Mouse (Mus musculus) ovary, postnatal 14 days (tissue): ENCODE measurements around the gene Gpd1.
A peak's percentile ranks its signal among the peaks of the same experiment; 100 is the strongest.
"Not testable (repeated sequence)": the region's sequence is repeated elsewhere in the genome, so short reads cannot be mapped to it uniquely, and the experiment has no call there.

Experiments used
- DNase-seq: peaks from one replicate; pipeline ENCODE4 v3.0.0; 2022; ENCODE audit warnings: low spot score

Gpd1 gene

DNA sequence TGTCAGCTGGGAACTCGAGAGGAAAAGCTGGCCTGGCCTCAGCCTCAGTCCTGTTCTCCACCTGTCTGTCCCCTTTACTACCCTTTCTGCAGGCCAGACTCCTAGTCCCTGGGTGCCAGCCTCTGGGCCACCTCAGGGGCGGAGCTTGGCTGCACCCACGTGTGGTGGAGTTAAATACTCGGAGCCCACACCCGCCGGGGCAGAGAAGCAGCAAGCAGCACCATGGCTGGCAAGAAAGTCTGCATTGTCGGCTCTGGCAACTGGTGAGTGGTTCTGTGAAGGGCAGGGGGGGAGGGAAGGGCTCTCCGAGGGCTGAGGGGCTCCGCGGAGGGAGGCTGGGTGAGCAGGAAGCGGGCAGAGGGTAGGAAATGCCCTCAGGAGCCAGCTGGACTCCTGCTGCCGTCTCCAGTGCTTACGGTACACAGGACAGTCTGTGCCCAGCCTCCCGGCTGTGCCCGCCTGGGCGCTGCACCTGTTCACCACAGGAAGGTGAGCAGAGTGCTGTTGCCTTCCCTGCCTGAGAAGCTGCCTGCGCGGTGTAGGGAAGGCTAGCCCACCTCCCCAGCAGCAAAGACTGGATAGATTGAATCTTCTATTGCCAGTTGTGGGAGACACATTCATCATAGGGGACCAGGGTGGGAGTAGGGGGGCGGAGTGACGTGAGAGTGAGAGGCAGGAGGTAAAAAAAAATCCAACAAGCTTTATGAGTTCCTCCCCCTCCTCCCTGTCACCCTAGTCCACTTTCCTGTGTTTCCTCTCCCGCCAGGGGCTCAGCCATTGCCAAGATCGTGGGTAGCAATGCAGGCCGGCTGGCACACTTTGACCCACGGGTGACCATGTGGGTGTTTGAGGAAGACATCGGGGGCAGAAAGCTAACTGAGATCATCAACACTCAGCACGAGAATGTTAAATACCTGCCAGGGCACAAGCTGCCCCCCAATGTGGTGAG lies at the start of gene Gpd1:
Gene Gpd1, plus strand, starts transcription at position 130 of the 949 bp plus-strand sequence.
- no peak for DNase-seq

DNA sequence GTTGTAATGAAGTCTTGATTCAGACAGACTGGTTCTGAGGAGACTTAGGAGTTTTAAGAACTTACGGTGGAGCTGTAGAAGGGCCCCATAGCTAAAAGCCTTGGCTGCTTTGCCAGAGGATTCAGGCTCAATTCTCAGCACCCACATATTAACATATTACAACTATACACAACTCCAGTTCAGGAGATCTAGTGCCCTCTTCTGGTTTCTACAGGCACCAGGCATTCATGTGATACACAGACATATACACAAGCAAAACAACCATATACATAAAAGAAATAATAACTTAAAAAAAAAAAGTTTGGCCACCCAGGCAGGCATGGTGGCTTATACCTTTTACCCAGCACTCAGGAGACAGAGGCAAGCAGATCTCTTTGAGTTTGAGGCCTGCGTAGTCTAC lies 49.8 kb upstream of the Gpd1 start:
- DNase-seq = no peak

DNA sequence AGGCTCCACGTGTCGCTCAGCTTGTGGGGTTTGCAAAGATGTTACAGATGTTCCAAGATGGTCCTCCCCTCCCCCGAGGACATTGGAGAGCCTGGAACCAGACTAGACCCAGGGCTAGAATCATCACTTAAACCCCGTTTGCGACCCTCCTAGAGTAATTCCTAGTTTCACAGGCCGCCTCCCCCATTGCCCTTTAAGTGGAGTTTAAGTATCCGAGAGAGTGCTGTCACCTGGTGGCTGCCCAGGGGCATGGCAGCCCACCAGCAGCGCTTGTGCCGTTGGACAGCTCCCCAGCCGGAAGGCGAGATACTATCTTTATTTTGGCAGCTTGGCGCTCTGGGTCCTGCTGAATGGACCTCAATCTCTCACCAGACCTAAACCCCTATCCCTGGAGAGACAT lies 48.4 kb upstream of the Gpd1 start:
- peak; percentile 71 for DNase-seq

DNA sequence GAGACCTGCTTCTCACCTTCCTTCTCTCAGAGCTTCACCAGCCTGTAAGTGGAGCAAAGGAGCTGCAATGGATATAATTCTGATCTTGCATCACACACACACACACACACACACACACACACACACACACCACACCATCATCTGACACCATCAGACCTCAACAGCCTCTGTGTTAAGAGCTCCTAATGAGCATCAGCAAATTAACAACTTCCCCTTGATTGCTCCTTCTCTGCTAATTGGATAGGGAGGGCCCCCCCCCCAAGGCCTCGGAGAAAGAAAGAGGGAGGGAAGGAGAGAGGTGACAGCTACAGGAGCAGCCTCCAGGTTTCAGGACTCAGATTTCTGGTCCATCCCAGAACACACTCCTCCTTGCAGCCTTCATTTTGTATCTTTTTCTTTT lies 47.9 kb upstream of the Gpd1 start:
- DNase-seq = no peak

DNA sequence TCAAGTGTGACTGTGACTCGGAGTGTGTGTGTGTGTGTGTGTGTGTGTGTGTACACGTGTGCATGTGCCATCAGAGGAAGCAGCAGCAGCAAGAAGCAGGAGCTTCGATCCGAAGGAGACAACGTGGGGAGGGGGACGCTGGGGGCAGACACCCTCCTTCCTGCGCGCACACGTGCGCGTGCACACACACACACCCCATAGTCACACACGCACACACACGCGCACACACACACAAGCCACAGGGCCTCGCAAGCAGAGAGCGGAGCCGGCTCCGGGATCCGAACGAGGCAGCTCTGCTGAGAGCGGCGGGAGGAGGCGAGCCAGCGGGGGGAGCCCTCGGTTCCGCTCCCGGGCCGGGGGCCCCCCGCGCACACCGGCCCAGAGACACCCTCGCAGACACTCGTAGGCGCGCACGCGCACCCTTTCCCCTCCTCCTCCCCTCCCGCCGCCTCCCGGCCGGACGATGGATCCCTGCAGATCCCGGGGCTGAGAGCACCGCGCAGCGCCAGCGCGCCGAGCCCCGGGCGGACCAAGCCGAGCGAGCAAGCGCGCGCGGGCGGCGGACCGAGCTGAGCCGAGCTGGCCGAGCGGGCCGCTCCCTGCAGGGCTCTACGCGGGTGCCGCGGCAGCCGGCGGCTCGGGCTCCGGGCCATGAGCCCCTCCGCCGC lies 47.0 kb upstream of the Gpd1 start, which contains the start of gene Asic1:
Gene Asic1, plus strand, starts transcription at position 215 of the 668 bp plus-strand sequence.
- peak; percentile 60 for DNase-seq

DNA sequence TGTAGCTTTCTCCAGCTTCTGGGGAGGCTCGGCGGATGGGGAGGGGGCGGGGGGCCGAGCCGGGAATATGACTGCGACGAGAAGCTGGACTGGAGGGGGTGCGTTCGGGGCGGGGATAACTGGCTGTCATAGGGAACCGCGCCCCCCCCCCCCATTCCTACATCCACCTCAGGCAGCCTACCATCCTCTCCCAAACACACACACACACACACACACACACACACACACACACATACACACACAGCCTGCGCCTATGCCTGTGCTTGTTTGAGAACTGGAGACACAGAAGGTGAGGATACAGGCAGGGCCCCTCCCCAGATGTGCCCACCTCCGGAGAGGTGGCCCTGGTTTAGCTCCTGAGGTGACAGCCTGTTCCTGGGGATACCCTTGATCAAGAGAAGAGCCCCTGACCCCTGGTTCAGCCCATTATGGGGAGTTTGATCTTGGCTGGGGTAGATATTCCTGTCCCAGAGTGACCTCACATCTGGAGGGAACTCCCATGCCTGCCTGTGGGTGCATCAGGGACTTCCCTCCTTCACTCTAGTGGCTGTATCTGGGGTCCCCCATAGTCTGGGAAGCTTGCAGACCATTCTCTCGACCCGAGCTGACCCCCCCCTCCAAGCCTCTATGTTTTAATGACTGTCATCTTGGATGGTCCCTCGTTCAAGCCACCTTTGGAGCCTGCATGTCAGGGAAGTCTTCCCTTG lies 46.2 kb upstream of the Gpd1 start:
- DNase-seq = no peak

DNA sequence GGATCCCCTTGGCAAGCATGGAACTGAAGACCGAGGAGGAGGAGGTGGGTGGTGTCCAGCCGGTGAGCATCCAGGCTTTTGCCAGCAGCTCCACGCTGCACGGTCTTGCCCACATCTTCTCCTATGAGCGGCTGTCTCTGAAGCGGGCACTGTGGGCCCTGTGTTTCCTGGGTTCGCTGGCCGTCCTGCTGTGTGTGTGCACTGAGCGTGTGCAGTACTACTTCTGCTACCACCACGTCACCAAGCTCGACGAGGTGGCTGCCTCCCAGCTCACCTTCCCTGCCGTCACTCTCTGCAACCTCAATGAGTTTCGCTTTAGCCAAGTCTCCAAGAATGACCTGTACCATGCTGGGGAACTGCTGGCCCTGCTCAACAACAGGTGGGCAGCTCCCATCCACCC lies 45.5 kb upstream of the Gpd1 start:
- no peak for DNase-seq

DNA sequence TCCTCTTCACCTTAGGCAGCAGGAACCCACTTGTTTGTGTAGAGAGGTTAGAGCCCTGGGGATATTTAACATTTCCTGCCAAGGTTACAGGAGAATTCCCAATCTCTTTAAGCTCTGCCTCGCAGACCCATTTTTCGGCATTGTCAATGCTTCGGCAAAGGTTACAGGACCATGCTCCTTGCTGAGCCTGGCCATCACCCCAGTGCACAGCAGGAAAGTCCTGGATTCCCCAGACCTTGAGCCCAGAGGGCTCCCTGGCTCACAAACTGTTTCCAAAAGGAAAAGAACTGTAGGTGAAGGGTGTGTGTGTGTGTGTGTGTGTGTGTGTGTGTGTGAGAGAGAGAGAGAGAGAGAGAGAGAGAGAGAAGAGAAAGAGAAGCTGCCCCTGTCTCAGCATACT lies 42.4 kb upstream of the Gpd1 start:
- DNase-seq = no peak

DNA sequence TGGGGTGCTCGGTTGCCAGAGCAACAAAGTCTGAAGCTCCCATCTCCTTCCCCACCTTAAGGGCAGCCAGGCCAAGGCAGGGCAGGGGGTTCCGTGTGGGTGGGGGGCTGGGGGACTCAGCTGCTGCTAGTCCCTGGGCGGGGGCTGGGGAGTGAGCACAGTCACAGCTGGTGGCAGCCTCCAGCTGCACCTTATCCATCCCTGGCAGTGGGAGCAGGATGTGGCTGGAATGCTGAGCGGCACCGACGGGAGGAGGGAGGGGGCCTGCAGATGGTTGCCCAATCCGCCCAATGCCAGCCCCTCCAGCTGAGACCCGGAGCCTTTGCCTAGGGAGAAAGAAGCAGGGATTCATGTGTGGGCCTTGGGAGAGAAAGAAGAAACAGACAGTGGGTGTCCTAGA lies 40.2 kb upstream of the Gpd1 start:
- no peak for DNase-seq

DNA sequence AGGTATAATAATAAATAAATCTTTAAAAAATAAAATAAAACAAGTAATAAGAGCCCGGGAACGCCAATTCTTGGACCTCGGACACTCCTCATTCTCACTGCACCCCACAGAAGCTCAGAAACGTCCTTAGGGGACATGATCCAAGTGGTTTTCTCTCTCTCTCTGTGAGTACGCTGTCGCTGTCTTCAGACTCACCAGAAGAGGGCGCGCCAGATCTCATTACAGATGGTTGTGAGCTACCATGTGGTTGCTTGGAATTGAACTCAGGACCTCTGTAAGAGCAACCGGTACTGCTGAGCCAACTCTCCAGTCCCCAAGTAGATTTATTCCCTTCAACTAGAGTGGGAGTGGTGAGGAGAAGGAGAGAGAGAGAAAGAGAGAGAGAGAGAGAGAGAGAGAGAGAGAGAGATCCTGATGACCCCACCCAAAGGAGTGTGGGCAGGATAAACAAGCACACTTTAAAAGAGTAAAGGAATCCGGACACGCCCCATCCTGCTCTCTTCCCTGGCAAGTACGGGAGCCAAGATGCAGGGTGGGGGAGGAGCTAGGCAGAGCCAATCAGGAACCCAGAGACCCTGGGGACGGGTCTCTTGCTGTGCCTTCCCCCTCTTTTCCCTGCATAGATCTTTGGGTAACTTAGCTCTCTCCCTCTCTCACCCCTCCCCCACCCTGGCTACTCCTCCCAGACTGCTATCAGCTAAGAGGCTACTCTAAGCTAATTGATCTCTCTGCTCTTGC lies 39.1 kb upstream of the Gpd1 start:
- DNase-seq = no peak

DNA sequence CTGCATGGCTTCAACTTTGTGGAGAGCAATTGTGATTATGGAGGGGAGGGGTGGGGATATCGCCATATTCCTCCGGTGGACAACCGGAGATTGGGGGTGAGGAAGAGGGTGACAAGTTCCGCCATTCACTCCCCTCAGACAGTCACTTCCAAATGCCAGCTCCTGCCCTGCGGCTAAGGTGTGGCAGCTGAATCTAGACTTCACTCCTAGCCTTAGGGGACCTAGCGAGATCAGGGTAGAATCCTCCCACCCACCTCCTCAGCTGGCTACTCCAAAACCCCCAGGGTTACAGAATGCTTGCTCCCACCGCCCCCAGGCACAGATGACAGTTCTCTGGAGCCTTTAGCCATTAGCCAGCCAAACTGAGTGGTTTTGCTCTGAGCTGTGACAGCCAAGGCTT lies 38.3 kb upstream of the Gpd1 start:
- no peak for DNase-seq

DNA sequence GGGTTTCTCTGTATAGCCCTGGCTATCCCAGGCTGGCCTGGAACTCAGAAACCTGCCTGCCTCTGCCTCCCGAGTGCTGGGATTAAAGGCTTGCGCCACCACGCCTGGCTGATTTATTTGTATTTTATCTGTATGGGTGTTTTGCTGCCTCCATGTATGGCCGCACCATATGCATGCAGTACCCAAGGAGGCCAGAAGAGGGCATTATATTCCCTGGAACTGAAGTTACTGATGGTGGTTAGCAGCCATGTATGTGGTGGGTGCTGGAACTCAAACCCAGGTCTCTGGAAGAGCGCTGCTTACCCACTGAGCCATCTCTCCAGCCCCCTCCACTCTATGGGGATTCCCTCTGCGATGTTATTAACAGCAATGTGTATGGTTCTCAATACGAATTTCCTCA lies 34.4 kb upstream of the Gpd1 start:
- DNase-seq = no peak

DNA sequence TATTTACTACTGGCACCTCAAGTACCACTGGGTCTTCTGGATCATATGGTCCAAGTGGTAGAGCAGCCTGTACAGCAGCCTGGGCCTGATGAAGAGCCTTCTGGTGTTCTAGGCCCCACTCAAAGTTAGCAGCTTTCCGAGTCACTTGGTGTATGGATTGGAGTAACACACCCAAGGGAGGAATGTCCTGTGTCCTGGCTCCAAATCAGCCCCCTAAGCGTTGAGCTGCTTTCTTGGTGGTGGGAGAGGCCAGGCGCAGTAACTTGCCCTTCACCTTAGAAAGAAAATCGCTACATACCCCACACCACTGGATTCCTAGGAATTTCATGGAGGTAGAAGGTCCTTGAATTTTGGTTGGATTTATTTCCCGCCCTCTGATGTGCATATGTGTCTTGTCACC lies 33.2 kb upstream of the Gpd1 start:
- no peak for DNase-seq

DNA sequence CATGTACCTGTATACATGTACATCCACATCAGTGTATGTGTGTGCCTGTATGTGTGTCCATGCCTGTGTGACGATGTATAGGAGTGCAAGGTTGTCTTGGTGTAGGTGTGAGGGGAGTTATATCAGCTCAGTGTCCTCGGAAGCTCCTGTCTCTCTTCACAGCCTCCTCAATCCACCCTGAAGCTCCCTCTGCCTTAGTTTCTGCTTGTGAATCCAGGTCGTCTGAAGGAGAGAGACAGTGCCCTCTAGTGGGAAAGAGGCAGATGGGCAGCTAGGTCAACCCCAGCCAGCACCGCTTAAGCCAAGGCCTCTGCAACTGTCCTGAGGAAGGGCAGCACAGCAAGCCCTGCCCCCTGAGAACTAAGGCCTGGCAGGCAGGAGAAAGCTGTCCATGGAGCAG lies 28.6 kb upstream of the Gpd1 start:
- DNase-seq = peak; percentile 46

DNA sequence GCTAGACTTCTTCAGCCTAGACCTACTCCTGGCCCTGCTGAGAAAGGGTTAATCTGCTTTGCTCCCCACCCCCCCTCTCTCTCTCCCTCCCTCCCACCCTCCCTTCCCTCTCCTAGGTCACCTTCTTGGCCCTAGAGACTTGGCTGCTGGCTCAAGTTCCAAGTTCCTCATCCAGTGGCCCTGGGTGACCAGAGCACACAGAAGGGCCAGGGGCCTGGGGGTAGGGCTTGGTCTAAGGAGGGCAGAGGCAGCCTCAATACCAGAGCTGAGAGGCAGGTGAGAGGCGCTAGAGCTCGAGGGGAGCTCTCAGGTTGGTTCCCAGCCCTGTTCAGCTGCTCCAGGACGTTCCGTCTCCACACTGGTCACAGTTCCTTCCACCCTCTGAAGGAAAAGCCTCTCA lies 26.4 kb upstream of the Gpd1 start:
- no peak for DNase-seq

DNA sequence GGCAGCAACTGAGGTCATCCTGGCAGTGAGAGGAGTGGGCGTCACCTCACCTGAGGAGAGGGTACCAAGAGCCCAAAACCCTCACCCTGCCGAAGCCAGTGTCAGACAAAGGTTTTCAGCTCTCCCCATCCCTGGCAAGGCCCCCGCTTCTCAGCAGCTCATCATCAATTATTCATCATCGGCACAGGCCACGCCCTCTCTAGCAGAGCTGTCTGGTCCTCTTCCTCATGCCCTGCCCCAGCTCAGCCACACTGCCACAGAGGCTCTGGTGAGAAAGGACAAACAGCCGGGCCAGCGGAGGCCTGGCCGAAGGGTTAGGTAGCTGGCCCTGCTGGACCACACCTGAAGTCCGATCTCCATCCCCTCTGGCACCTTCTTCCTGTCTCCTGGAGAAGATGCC lies 25.3 kb upstream of the Gpd1 start:
- DNase-seq = no peak

DNA sequence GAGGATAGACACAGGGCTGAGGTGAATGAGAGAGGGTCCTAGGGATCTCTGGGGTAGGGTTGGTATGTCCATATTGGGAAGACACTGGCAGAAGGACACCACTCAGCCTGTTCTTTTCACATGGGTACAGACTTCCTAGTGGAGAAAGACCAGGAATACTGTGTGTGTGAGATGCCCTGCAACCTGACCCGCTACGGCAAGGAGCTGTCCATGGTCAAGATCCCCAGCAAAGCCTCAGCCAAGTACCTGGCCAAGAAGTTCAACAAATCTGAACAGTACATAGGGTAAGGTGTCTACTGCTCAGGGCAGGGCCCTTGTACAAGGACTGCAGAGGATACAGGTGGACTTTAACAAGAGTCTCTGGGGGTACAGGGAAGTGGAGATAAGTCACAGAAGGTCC lies 20.0 kb upstream of the Gpd1 start:
- no peak for DNase-seq

DNA sequence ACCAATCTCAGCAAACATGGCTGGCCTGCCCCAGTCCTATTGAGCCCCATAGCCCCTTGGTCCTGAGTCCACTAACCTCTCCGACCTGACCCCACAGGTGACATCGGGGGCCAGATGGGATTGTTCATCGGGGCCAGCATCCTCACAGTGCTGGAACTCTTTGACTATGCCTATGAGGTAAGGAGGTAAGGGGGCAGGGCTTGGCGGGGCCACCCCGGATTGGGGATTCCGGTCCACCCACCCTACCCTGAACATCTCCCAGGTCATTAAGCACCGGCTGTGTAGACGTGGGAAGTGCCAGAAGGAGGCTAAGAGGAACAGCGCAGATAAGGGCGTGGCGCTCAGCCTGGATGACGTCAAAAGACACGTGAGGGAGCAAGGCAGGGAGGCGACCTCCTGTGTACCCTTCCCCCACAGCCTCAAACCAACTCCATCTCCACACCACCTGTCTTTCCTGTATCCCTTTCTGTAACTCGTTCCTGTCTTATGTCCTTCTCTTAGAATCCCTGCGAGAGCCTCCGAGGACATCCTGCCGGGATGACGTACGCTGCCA lies 18.7 kb upstream of the Gpd1 start:
- no peak for DNase-seq

DNA sequence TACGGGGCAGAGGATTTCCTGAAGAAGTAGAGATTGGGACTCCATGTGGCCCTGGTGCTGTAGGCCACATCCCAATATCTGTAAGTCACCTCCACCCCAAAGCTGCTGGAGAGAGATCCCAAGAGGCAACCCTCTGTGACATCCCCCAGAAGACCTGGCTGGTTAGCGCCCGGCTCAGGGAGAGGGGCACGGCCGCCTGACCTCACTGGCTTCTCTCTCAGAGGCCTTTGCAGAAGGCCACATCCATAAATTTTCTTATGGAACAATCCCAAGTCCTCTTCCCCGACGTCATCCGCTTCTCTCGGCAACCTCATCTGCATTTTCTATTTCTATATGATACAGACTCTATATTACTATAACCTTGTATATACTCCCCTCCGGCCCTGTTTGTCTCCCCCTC lies 17.6 kb upstream of the Gpd1 start:
- no peak for DNase-seq

DNA sequence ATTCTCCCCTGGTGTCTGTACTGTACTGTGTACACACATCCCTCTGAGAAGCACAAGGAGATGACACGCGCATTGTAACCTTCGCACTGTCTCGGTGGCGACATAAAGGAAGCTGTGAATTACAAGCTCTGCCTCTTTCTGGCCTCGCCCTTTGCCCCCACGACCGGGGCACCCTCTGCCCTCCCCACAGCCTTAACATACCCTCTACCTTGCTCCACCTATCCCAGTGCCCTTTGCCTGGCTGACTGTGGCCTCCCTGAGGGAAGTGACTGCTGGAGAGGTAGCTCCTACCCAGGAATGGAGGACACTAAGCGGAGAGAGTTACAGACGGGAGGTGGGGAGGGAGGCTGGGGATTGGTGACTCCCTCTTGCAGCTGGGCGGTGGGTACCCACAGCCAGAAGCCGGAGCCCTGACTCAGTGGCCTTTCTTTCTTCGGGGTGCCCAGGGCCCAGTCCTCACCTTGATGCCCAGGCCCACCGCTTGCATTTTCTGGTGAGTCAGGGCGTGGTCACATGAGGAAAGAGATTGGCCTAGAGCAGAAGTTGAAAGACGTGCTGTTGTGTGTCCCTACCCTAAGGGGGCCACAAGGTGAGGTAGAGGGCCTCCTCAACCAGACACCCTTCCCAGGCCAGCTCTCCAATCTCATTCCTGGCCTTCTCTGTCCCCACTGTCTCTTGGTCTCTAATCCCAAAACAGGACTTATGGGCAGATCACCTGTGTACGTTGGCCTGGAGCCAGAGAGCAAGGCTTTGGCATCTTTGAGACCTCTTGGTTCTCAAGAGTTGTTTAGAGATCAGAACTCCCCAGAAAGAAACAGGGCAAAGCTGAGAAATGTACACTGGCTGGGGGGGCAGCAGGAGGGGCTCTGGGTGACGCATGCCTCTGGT lies 16.9 kb upstream of the Gpd1 start:
- no peak for DNase-seq

DNA sequence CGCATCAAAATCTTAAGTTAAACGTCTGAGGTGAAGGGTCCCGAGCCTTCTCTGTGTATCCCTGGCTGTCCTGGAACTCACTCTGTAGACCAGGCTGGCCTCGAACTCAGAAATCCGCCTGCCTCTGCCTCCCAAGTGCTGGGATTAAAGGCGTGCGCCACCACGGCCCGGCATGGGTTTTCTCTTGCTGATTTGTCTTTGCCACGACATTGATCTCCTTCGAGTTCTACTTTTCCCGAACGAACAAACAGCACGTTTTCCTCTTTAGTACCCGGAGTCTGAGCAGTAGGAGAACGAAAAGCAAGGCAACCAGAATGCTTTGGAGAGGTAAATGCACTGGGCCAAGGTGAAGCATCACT lies 15.7 kb upstream of the Gpd1 start:
- not testable (repeated sequence) for DNase-seq
